Mouse (Mus musculus) limb, embryonic 10.5 days (tissue): ENCODE measurements around the gene Glmp. TPM values are rescaled to one million over a fixed set of nuclear protein-coding genes. Genes with fewer than 3 reads are reported as not detected.
A peak's percentile ranks its signal among the peaks of the same experiment; 100 is the strongest.
"Not testable (repeated sequence)": the region's sequence is repeated elsewhere in the genome, so short reads cannot be mapped to it uniquely, and the experiment has no call there.

Source experiments
- DNase-seq: peaks from one replicate; pipeline ENCODE4 v3.0.0-alpha.2; 2017; ENCODE audit warnings: low spot score
- H3K27ac ChIP-seq: fragments of 300-500 bp; sonication (generic); 2 replicates; pipeline ENCODE4 v1.5.1; 2016; ENCODE audit warnings: mild to moderate bottlenecking
- H3K27me3 ChIP-seq: fragments of 300-500 bp; sonication (generic); 2 replicates; pipeline ENCODE4 v1.6.1; 2016; ENCODE audit warnings: low read depth, mild to moderate bottlenecking; ENCODE audit not compliant: poor library complexity, severe bottlenecking
- H3K36me3 ChIP-seq: fragments of 300-500 bp; sonication (generic); 2 replicates; pipeline ENCODE4 v1.6.1; 2016; ENCODE audit warnings: mild to moderate bottlenecking, moderate library complexity
- H3K4me1 ChIP-seq: fragments of 300-500 bp; sonication (generic); 2 replicates; pipeline ENCODE4 v1.6.1; 2016
- H3K4me3 ChIP-seq: fragments of 300-500 bp; sonication (generic); 2 replicates; pipeline ENCODE4 v1.5.1; 2016; ENCODE audit warnings: mild to moderate bottlenecking, moderate library complexity
- H3K9me3 ChIP-seq: fragments of 300-500 bp; sonication (generic); replicated peaks from 2 replicates; pipeline ENCODE4 v1.6.1; 2016; ENCODE audit warnings: mild to moderate bottlenecking
- WGBS: fragments of 180-500 bp; shearing (Covaris S2); methylation state at CpG from one replicate; pipeline ENCODE4 v1.1.7; 2016; 5-methylcytosine and 5-hydroxymethylcytosine counted together
- polyA plus RNA-seq: library from polyadenylated mRNA; unstranded; fragments of >200 nt; fragmentation: Nextera tagmentation; extraction: Ambion mirVana; gene quantifications from 2 replicates; pipeline ENCODE4 v1.2.1, GENCODE M21; 2016

Glmp gene
- polyA plus RNA-seq, result 138 and 142 TPM in 2 replicates

DNA sequence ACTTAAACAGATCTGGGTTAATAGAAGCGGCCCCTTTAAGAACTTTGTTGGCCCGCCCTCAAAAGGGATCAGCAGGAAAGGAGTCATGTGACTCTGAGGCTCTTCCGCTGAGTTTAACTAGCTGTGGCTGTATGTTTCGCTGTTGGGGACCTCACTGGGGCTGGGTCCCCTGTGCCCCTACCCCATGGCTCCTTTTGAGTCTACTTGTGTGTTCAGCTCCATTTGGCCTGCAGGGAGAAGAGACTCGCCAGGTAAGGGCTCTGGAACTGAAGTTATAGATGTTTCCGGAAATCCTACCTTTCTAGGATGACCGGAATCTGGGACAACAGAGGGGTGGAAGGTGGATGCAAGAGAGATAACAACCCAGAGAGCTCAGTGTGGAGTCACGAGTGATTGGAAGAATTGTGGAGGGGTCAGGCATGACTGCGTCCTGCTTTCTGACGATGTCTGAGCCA, at the start of gene Glmp:
TSS of gene Glmp (plus strand) at position 73 of the 455 bp plus-strand sequence.
- Histone ChIP-seq H3K9me3 (no peaks in the 10 kb centered on the region), H3K27ac (peak within 1 kb of the TSS; percentile 80; the same call in 1 of the 2 replicates), H3K4me1 (peaks cover 12% of the 10 kb centered on the region), H3K4me3 (peak within 1 kb of the TSS; percentile 78), H3K36me3 (peaks cover 83% of the 10 kb centered on the region), H3K27me3 (no peaks in the 10 kb centered on the region)
- peak; percentile 68 for DNase-seq
- WGBS, result 4% methylated on average over 10 of the region's 10 CpGs

- Histone ChIP-seq H3K4me3 (no peak overlapping the region), H3K4me1 (no peaks in the 10 kb centered on the region), H3K27ac (no peak overlapping the region), H3K27me3 (no peaks in the 10 kb centered on the region), H3K36me3 (no peaks in the 10 kb centered on the region), H3K9me3 (no peaks in the 10 kb centered on the region)
- WGBS, result 84% methylated on average over 2 of the region's 2 CpGs
- DNase-seq, result no peak
Measured at GRCm38 (mm10) chr3:88276121-88276520, 48.7 kb upstream of the Glmp start.

- WGBS, result 41% methylated on average over 7 of the region's 7 CpGs
- Histone ChIP-seq H3K9me3 (no peaks in the 10 kb centered on the region), H3K4me1 (no peaks in the 10 kb centered on the region), H3K4me3 (no peak overlapping the region), H3K27ac (no peak overlapping the region), H3K36me3 (no peaks in the 10 kb centered on the region), H3K27me3 (no peaks in the 10 kb centered on the region)
- no peak for DNase-seq
Measured at GRCm38 (mm10) chr3:88276529-88277143, 48.2 kb upstream of the Glmp start.

GRCm38 (mm10) chr3:88280035-88280434, 44.8 kb upstream of the Glmp start:
- no peaks in the 10 kb centered on the region for H3K4me1 ChIP-seq
- no peak overlapping the region for H3K27ac ChIP-seq
- peaks cover 2% of the 10 kb centered on the region; the same call in 1 of the 2 replicates for H3K36me3 ChIP-seq
- DNase-seq, result no peak
- H3K4me3 ChIP-seq, result no peak overlapping the region
- H3K27me3 ChIP-seq, result no peaks in the 10 kb centered on the region
- WGBS, result 83% methylated on average over 2 of the region's 2 CpGs
- no peaks in the 10 kb centered on the region for H3K9me3 ChIP-seq

DNA sequence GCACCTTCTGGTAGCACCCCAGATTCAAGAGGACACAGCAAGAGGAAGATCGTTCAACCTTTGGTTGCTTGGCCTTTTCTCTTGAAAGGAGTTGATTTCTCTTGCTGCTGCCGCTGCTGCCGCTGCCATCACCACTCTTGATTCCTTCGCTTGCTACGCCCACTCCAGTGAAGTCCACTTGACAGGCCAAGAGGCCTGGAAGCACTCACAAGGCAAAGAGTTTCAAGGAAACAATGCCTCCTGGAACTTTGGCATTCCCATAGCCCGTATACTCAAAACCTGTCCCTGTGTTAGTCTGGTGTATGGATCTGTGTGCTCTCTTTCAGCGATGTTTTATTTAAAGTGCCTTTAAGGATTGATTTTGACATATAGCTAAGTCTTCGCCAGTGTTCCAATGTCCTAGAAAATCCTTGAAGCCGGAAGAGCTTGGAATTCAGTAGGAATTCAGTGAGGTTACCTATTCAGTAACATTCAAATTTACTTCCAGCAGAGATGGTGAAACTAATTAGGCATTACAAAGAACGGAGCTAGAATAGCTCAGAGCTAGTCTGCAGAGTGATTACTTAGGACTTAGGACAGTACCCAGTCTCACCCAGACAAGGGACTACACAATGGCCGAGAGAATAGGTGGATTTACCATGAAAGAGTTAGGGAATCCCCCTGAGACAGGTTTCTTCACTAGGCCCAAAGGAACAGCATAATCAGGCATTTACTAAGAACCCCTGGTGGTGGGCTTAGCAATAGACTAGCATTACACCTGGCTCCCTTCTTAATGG, 43.5 kb upstream of the Glmp start:
- DNase-seq, H3K27me3 ChIP-seq, H3K4me1 ChIP-seq, H3K36me3 ChIP-seq, H3K4me3 ChIP-seq, H3K9me3 ChIP-seq, H3K27ac ChIP-seq: not testable (repeated sequence)
- 70% methylated on average over 11 of the region's 11 CpGs for WGBS

DNA sequence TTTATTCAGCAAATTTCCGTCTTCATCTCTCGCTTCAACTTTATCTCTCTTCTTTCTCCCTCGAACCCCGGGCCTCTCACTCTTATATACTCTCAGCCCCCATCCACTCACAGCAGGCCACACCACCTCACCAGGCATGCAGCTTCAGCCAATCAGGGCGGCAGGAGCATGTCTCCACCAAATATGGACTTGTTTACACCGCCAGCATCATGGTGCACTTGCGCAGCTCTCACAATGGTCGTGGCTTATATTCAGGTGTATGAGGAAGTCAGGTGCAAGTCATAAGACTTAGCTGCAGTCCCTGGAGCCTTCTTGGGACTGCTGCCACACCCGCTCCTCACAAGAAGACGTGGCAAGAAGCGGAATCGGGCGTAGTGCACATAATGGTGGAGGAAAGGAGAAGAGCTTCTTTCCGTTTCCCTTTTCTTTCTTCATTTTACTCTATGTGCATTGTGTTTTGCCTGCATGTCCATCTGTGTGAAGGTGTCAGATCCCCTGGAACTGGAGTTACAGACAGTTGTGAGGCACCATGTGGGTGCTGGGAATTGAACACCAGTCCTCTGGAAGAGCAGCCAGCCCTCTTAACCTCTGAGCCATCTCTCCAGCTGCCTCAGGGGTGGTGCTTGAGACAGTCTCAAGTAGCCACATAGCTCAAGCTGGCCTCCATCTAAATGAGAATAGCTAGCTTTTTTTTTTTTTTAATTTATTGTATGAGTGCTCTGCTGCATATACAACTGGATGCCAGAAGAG, 39.8 kb upstream of the Glmp start:
- not testable (repeated sequence) for H3K4me3 ChIP-seq, H3K27me3 ChIP-seq, H3K9me3 ChIP-seq, H3K27ac ChIP-seq, H3K4me1 ChIP-seq, DNase-seq
- 97% methylated on average over 14 of the region's 14 CpGs for WGBS
- peaks cover 17% of the 10 kb centered on the region for H3K36me3 ChIP-seq

DNA sequence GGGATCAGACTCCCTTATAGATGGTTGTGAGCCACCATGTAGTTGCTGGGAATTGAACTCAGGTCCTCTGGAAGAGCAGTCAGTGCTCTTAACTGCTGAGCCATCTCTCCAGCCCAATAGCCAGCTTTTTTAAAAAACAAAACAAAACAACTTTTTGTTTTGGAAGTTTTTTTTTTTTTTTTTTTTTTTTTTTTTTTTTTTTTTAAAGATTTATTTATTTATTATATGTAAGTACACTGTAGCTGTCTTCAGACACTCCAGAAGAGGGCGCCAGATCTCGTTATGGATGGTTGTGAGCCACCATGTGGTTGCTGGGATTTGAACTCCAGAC, 39.3 kb upstream of the Glmp start:
- H3K4me3 ChIP-seq, DNase-seq, H3K27me3 ChIP-seq, H3K27ac ChIP-seq, H3K9me3 ChIP-seq, H3K4me1 ChIP-seq: not testable (repeated sequence)
- 58% methylated on average over 2 of the region's 2 CpGs for WGBS
- H3K36me3 ChIP-seq, result peaks cover 17% of the 10 kb centered on the region

DNA sequence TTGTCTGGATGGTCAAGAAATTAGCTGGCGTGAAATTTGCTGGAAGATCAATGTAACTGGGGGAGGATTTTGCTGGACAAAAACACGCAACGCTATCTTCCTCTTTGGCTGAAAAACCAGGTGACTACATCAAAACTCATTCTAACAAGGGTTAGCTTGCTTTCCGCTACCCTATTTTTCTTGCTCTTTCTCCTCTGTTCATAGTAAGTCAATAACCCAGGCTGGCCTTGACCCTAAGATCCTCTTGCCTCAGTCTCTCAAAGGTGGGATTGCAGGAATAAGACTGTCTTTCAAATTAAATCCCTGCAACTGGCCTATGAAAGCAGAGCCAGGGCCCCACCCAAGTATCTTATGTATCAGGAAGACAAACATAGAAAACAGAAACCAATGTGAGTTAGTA, 37.7 kb upstream of the Glmp start, which contains the start of gene Gm38392:
TSS of gene Gm38392 (minus strand) at position 101 of the 400 bp plus-strand sequence.
- H3K27ac ChIP-seq, result no peak within 1 kb of the TSS
- H3K27me3 ChIP-seq, result no peaks in the 10 kb centered on the region
- no peaks in the 10 kb centered on the region for H3K9me3 ChIP-seq
- 93% methylated on average over 4 of the region's 4 CpGs for WGBS
- DNase-seq, result no peak
- H3K4me1 ChIP-seq, result no peaks in the 10 kb centered on the region
- H3K36me3 ChIP-seq, result peaks cover 17% of the 10 kb centered on the region
- H3K4me3 ChIP-seq, result no peak within 1 kb of the TSS

GRCm38 (mm10) chr3:88288133-88288713, 36.6 kb upstream of the Glmp start:
- H3K9me3 ChIP-seq, DNase-seq: not testable (repeated sequence)
- 87% methylated on average over 10 of the region's 10 CpGs for WGBS

DNA sequence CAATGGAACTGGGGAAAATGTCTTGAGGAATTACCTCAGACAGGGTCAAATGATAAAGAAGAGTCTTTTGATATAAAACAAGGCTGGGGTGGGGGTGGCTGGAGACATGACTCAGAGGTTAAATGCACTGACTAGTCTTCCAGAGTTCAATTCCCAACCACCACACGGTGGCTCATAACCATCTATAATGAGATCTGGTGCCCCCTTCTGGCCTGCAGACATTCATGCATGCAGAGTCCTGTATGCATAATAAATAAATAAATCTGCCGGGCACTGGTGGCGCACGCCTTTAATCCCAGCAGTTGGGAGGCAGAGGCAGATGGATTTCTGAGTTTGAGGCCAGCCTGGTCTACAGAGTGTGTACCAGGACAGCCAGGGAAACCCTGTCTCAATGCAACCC, 32.9 kb upstream of the Glmp start:
- H3K36me3 ChIP-seq, result peaks cover 9% of the 10 kb centered on the region; the same call in 1 of the 2 replicates
- no peaks in the 10 kb centered on the region for H3K9me3 ChIP-seq
- H3K27me3 ChIP-seq, result no peaks in the 10 kb centered on the region
- DNase-seq, result peak; percentile 40
- no peak overlapping the region for H3K4me3 ChIP-seq
- peaks cover 5% of the 10 kb centered on the region for H3K4me1 ChIP-seq
- H3K27ac ChIP-seq, result no peak overlapping the region
- 63% methylated on average over 4 of the region's 4 CpGs for WGBS

More at GRCm38 (mm10) chr3:88288133-88288713, 36.6 kb upstream of the Glmp start:
- not testable (repeated sequence) for H3K27ac ChIP-seq, H3K27me3 ChIP-seq, H3K4me1 ChIP-seq, H3K4me3 ChIP-seq
- peaks cover 17% of the 10 kb centered on the region for H3K36me3 ChIP-seq

GRCm38 (mm10) chr3:88295272-88295671, 29.6 kb upstream of the Glmp start:
- Histone ChIP-seq H3K27ac (peak overlapping the region; percentile 95), H3K4me3 (peak overlapping the region; percentile 86), H3K36me3 (peaks cover 27% of the 10 kb centered on the region), H3K4me1 (peaks cover 15% of the 10 kb centered on the region)
- not testable (repeated sequence) for H3K9me3 ChIP-seq, H3K27me3 ChIP-seq, DNase-seq
- WGBS, result 79% methylated on average over 1 of the region's 1 CpGs

DNA sequence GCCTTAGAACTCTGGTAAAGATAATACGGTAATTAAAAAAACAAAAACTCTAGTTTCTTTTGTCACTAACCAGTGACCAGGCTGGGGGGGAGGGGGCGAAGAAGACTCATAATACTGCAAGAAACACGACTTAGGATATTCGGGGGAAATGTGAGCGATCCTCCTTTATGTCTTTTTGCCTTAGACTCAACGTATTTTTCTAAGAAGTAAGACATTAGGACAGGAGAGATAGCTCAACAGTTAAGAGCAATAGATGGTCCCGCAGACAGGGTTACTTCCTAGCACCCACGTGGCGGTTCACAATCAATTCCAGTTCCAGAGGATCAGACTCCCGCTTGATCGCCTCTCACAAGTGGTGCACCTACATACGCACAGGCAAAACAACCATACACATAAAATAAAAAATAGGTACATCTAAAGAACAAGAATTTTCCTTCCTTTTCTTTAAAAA, 28.7 kb upstream of the Glmp start:
- DNase-seq, result peak; percentile 34
- H3K4me3 ChIP-seq, result peak overlapping the region; percentile 86
- H3K9me3 ChIP-seq, result no peaks in the 10 kb centered on the region
- peaks cover 15% of the 10 kb centered on the region for H3K4me1 ChIP-seq
- H3K27ac ChIP-seq, result peak overlapping the region; percentile 95
- 1% methylated on average over 12 of the region's 12 CpGs for WGBS
- H3K27me3 ChIP-seq, result no peaks in the 10 kb centered on the region
- peaks cover 35% of the 10 kb centered on the region for H3K36me3 ChIP-seq
